Mouse (Mus musculus) gastrocnemius, postnatal 36 days (tissue): Measurements from ENCODE around the gene E130208F15Rik. TPM values are rescaled to one million over a fixed set of nuclear protein-coding genes. Genes with fewer than 3 reads are reported as not detected.
A peak's percentile ranks its signal among the peaks of the same experiment; 100 is the strongest.

ENCODE experiments used
- DNase-seq, 2 experiments: peaks; one replicate each; pipeline ENCODE4 v3.0.0; 2022
- intact Hi-C: fragments of 180-260 bp; cut with DNase I; formaldehyde crosslinking; loops from one replicate; pipeline ENCODE4 v1.15.1; 2025
- total RNA-seq, 2 experiments: library from RNA; stranded (reverse); gene quantifications; 2 replicates each; pipeline ENCODE4 v1.2.3; 2021

E130208F15Rik gene
- total RNA-seq, 2 experiments from 2014 or later: 0.48 to 0.72 TPM

DNA sequence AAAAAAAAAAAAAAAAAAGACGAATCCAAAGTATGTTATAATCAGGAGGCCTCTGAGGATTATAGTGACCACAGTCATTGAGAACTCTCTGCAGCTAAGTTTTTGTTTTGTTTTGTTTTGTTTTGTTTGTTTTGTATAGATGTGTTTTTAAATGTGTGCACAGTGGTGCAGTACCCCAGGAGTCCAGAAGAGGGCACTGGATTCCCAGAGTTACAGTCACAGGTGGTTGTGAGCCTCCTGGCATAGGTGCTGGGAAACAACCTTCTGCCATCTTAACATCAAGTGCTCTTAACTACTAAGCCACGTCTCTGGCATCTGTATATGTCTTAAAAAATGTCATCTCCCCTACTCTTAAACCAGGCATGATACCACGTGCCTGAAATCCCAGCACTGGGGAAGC, 20.6 kb upstream of the E130208F15Rik start:
- intact Hi-C loops: no loop called here

DNA sequence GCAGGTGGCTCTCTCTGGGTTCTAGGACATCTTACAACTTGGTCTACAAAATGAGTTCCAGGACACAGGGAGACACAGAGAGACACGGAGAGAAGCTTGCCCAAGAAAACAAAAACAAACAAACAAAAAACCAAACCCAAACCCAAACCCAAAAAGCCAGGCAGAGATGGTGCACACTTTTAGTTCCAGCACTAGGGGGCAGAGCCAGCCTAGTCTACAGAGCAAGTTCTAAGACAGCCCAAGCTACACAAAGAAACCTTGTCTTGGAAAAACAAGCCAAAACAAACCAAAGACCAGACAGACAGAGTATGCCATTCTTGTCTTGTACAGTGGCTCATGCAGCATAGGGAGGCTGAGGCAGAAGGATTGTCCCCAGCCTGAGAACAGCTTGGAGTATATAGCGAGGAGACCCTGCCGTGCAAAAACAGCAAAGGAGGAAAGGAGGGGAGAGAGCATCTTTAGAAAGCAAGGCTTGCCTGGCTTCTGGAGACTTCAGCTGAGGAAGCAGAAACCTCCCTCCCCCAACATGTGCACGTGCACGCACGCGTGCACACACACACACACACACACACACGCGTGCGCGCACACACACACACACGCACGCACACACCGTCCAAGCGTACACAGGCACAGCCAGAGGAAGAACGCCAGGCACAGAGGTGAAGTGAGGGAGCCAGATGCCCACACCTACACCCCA, 15.3 kb upstream of the E130208F15Rik start:
- no peak for DNase-seq
- intact Hi-C loops: no loop called here

More for the DNA sequence above, 20.6 kb upstream of the E130208F15Rik start:
- DNase-seq: no peak

DNA sequence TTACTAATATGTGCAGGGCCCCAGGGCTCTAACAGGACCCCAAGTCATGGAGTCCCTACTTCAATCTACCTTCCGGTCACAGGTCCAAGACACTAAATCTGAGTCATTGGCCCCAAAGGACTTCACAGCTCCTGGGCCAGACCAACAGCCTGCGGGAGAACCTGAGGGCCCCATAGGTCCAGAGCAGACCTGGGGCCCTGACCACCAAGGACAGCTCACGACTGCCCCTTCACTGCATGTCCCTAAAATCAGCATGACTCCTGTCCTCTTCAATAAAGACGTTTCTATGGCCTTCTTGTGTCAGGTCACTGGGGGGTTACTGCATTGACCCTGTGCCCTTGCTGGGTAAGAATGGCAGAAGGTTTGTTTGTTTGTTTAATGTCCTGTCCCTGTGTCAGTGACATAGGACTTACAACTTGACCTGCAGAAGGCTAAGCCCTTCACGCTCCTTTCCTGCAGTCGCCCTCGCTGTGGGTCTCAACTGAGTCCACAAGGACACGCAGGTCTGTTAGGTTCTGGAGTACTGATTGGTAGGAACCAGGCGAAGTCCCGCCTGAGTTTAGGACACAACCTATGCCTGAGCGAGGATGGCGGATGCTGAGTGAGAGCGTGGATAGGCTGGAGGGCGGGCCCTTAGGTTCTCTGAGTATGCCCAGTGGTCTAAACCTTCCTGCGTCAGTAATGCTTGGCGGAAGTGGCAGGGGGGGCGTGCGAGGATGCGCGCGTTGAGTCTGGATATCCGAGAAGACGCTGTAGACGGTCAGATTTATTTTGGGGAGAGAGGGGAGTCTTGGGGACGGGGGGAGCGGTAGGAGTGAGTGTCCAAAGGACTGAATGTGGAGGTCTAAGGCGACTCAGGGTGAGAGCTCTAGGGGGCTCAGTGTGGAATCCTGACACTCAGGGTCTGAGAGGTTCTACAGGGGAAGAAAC, 13.2 kb upstream of the E130208F15Rik start, which contains the start of gene Alkbh6:
Alkbh6 (plus strand) TSS at position 642 of the 930 bp plus-strand sequence.
- intact Hi-C loops: no loop called here
- peak; percentile 85 to 91 for DNase-seq

GRCm38 (mm10) chr7:30309395-30310129, 12.0 kb upstream of the E130208F15Rik start:
- intact Hi-C loops: no loop called here
- DNase-seq: no peak

- intact Hi-C loops: no loop called here
- DNase-seq: no peak
Measured at GRCm38 (mm10) chr7:30310136-30310535, 11.4 kb upstream of the E130208F15Rik start.

- no peak for DNase-seq
- intact Hi-C loops: no loop called here
Measured at GRCm38 (mm10) chr7:30313666-30314320, 7.7 kb upstream of the E130208F15Rik start.

- intact Hi-C loops: no loop called here
- no peak for DNase-seq
Measured at GRCm38 (mm10) chr7:30314721-30315155, 6.8 kb upstream of the E130208F15Rik start, which contains the start of gene Syne4. Syne4 (plus strand) TSS chr7:30314807.

DNA sequence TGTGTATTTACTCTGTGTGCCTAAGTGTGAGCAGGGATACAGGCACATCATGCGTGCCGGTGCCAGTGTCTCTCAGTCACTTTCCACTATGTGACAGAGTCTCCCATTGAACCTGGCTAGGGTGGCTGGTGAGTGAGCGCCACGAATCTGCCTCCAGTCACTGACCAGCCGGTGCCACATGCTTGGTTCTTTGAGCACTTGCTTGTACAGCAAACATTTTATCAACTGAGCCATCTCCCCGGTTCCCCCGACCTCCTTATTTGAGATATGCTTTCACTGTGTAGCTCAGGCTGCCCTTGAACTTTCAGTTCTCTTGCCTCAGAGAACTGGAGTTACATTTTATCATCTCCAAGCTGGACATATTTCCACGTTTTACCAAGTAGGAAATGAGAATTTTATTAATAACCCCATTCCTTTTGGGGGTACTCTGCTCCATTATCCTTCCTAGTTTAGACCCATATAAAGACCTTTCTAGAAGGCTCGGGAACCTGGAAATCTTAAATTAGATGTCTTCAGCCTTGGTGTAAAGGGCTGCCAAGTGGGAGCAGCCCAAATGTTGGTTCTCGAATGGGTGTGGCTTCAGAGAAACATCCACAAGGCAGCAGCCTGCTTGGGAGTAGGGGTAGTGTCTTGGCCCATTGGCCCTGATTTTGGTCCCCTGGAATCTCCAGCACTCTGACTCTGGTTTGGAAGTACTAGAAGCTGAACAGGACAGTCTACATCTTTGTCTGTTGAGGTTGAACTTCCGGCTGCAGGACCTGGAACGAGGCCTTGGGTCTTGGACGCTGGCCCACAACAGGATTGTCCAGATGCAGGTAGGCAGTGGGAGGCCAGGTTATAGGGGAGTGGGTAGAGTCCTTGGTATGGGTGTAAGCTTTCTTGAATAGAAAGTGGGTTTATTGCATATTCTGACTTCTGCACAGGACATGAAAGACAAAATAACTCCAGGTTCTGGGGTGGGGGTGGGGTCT, 5.7 kb upstream of the E130208F15Rik start:
- DNase-seq: no peak
- intact Hi-C loops: no loop called here

- intact Hi-C loops: no loop called here
- DNase-seq: no peak
Measured at GRCm38 (mm10) chr7:30318142-30318541, 3.4 kb upstream of the E130208F15Rik start.

GRCm38 (mm10) chr7:30320946-30321345, 594 bp upstream of the E130208F15Rik start:
- intact Hi-C loops: no loop called here
- no peak for DNase-seq

- intact Hi-C loops: no loop called here
- peak; percentile 94 to 97 for DNase-seq
Measured at GRCm38 (mm10) chr7:30322285-30322667, 736 bp downstream of the E130208F15Rik start.

- no peak for DNase-seq
- intact Hi-C loops: no loop called here
Measured at GRCm38 (mm10) chr7:30322865-30323264, 1.3 kb downstream of the E130208F15Rik start.

DNA sequence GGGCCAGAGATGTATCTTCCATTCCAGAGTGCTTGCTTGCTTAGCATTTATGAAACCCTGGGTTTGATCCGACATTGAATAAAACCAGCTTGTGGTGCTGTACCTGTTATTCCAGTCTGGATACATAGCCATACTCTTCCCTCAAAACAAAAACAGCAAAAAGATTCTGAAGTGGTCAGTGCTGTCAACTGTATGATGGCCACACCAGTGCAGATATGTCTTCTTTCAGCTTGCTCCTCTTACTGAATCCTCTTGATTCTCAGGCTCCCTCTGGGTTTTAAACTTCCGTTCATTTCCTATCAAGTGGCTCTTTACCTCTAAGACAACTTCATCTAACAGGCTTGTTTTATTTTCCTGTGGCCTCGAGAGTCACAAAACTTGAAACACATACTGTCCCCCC, 2.3 kb downstream of the E130208F15Rik start, which contains the start of gene Sdhaf1:
Sdhaf1 (minus strand) TSS at position 101 of the 400 bp plus-strand sequence.
- no peak for DNase-seq
- intact Hi-C loops: no loop called here

GRCm38 (mm10) chr7:30324300-30324944, 2.9 kb downstream of the E130208F15Rik start:
- DNase-seq: no peak
- intact Hi-C loops: no loop called here

DNA sequence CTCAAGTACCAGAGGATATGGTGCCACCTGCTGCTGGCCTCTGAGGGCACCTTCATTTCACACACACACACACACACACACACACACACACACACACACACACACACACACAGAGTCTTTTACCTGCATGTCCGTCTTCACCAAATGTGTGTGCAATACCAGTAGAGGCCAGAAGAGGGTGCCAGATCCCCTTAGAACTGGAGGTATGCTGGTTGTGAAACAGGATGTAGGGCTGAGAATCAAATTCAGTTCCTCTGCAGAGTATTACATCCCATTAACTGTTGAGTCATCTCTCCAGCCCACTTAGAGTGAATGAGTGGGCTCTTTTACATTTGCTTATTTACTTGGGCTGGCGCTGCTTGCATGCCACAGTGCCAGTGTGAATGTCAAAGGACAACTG, 3.8 kb downstream of the E130208F15Rik start:
- no peak for DNase-seq
- intact Hi-C loops: no loop called here

DNA sequence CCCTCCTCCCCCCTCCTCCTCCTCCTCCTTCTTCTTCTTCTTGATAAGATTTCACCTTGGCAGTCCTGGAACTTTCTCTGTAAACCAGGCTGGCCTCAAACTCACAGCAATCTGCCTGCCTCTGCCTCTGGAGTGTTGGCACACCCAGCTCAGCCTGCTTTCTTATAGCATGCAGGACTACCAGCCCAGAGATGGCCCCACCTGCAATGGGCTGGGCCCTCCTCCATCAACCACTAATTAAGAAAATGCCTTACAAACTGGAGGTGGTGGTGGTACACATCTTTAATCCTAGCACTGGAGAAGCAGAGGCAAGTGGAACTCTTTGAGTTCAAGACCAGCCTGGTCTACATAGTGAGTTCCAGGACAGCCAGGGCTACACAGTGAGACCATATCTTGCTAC, 4.9 kb downstream of the E130208F15Rik start:
- intact Hi-C loops: no loop called here

DNA sequence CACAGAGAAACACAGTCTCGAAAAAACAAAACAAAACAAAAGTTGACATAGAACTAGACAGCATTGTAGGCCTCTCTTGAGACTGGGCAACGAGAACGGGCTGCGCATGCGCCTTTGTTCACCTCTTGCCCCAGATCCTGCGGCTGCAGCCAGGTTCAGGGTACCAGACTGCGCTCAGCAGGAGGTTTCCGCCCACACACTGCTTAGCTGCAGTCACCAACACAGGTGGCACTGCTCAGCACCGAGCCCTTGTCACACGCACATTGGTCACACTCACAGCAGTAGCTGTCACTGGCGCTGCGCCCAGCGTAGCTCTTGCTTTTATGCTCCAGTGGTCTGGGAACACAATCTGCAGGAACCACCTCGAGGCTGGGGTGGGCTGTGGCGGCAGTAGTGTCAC, 5.6 kb downstream of the E130208F15Rik start:
- no peak for DNase-seq
- intact Hi-C loops: no loop called here

More for the DNA sequence above, 4.9 kb downstream of the E130208F15Rik start:
- DNase-seq: no peak

DNA sequence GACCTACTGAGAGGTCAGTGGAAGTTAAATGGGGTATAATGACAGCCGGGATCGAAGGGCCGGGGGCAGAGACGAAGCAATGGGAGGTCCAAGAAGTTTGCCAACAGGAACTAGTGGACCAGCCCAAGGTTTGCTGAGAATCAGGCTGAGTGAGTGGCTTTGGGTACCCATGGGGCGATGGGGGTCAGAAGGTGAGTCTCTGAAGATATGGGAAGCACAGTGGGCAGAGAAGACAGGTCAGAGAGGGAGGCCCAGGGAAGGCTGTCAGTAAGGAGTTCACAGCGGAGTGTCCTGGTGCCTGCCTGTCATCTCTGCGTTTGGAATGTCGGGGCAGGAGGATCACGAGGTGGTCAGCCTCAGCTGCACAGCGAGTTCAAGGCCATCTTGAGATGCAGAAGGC, 6.8 kb downstream of the E130208F15Rik start:
- DNase-seq: no peak
- intact Hi-C loops: no loop called here
